ENCODE assay signal across 8 mouse cellular contexts in the genomic region with DNA sequence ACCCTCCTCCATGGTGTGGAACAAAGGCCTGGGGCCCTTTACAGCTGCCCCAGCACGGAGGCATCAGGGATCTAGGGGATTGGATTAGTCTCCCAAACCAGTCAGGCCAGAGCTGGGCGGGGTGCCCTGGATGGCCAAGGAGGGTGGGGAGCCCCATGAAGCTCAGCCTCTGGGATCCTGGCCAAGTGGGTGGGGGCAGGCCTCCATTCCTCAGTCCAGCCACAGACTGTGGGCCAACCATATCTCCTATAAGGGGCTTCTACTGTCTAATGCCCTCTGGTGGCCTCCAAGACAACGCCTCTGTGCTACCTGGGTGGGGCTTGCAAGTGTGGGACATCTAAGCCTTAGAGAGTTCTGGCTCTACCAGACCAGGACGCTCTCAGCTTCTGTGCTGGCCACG. TPM values are rescaled to one million over a fixed set of nuclear protein-coding genes. Genes with fewer than 3 reads are reported as not detected.
A peak's percentile ranks its signal among the peaks of the same experiment; 100 is the strongest.
DNase-seq lines count a peak whose midpoint lies in the region; ATAC-seq and TF ChIP-seq lines count a peak whose summit lies in the region.
"Had no signal": no experiment of that assay in that cellular context is flagged by ENCODE, and none has a peak within 500 bp of the region (broad histone marks: within the 10 kb centered on the region; RNA-seq: fewer than 3 reads in every experiment).

No protein-coding gene starts in this region.

- no peaks in the 10 kb centered on the region for H3K9me3 ChIP-seq in kidney, embryonic 16.5 days (ENCODE audit: low read length)
- H3K9me3 ChIP-seq in forebrain, embryonic 10.5 days: no peaks in the 10 kb centered on the region

- H3K27ac ChIP-seq in kidney, embryonic 16.5 days (ENCODE audit: low read length): no peak overlapping the region
- H3K27ac ChIP-seq in brown adipose tissue, adult 24 weeks (replicated peaks; ENCODE audit: low read depth, low read length): no peak overlapping the region
- H3K27ac ChIP-seq in forebrain, embryonic 10.5 days: no peak overlapping the region
- H3K27ac ChIP-seq: liver, embryonic 14.5 days had no signal

- no peaks in the 10 kb centered on the region for H3K36me3 ChIP-seq in kidney, embryonic 16.5 days (ENCODE audit: insufficient read depth, low read length)
- no peaks in the 10 kb centered on the region for H3K36me3 ChIP-seq in myocyte (ENCODE audit: control insufficient read depth, insufficient read depth)
- H3K36me3 ChIP-seq in forebrain, embryonic 10.5 days (replicated peaks): peaks cover 6% of the 10 kb centered on the region

- ATAC-seq in kidney, embryonic 16.5 days (ENCODE audit: low FRiP score, low TSS enrichment): no peak

- no peak overlapping the region for H3ac ChIP-seq in myocyte (ENCODE audit: control insufficient read depth, insufficient read length)

- no peaks in the 10 kb centered on the region for H3K79me2 ChIP-seq in myocyte (ENCODE audit: control insufficient read depth, insufficient read depth)

- peaks cover 13% of the 10 kb centered on the region for H3K4me1 ChIP-seq in kidney, embryonic 16.5 days (ENCODE audit: insufficient read depth, low read length)
- peaks cover 10% of the 10 kb centered on the region for H3K4me1 ChIP-seq in brown adipose tissue, adult 24 weeks (ENCODE audit: control insufficient read depth, insufficient read depth, insufficient read length, low read length)
- peaks cover 27% of the 10 kb centered on the region for H3K4me1 ChIP-seq in forebrain, embryonic 10.5 days

- no peak for TF ChIP-seq POLR2A in myocyte (IDR thresholded peaks at IDR 0.05; ENCODE audit: insufficient read length, low read depth)

- H3K9ac ChIP-seq in kidney, embryonic 16.5 days (replicated peaks; ENCODE audit: low read length): no peak overlapping the region
- H3K9ac ChIP-seq: liver, embryonic 14.5 days had no signal

- no peaks in the 10 kb centered on the region for H3K27me3 ChIP-seq in kidney, embryonic 16.5 days (ENCODE audit: insufficient read depth, low read length)
- H3K27me3 ChIP-seq in myocyte (ENCODE audit: control insufficient read depth, insufficient read depth, insufficient read length): no peaks in the 10 kb centered on the region
- no peaks in the 10 kb centered on the region for H3K27me3 ChIP-seq in forebrain, embryonic 10.5 days (ENCODE audit: poor library complexity, severe bottlenecking)

- H3K4me3 ChIP-seq in kidney, embryonic 16.5 days (ENCODE audit: low read length): no peak overlapping the region
- H3K4me3 ChIP-seq in brown adipose tissue, adult 24 weeks (ENCODE audit: insufficient read depth, low read depth, low read length): peak overlapping the region; percentile 96; the same call in 1 of the 2 replicates
- H3K4me3 ChIP-seq in myocyte: peak overlapping the region; percentile 69
- no peak overlapping the region for H3K4me3 ChIP-seq in forebrain, embryonic 10.5 days

- peak; percentile 31 to 61 for DNase-seq in kidney, postnatal 25 days
- DNase-seq in heart, postnatal 14 days: peak; percentile 63 to 65
- no peak for DNase-seq in forebrain, embryonic 10.5 days (ENCODE audit: extremely low spot score, low spot score)
- no peak for DNase-seq in c-Kit-positive CD71-positive TER-119-positive erythroid progenitor cells, embryonic 14.5 days (ENCODE audit: low spot score)

- 73% methylated on average over 5 of the region's 5 CpGs for WGBS in kidney, embryonic 16.5 days
- 81% methylated on average over 5 of the region's 5 CpGs for WGBS in forebrain, embryonic 10.5 days

- intact Hi-C loops in heart, postnatal 14 days (cut with DNase I): no loop called here

- no peak overlapping the region for H3K4me2 ChIP-seq in kidney, embryonic 16.5 days (replicated peaks; ENCODE audit: low read depth, low read length)
- peak overlapping the region; percentile 94 for H3K4me2 ChIP-seq in myocyte (ENCODE audit: low read depth)

TF ChIP-seq in myocyte, 11 proteins besides CTCF, POLR2A, EP300 and RAD21:
- TF ChIP-seq TCF3 (IDR thresholded peaks at IDR 0.05; ENCODE audit: insufficient read length, low read depth): no peak
TF ChIP-seq in myocyte: peak in this region for 0.

RNA-seq across cellular contexts. Expression of a gene that starts 2.0 kb away (rescaled TPM):
- 33.8 and 35.9 TPM in 2 replicates for polyA plus RNA-seq in kidney, embryonic 16.5 days (2015; fragmentation: Nextera tagmentation; extraction: Ambion mirVana)
- polyA plus RNA-seq in brown adipose tissue, adult 24 weeks (2012; ENCODE audit: insufficient read depth, insufficient read length, missing spikeins): 195 and 218 TPM in 2 replicates
- 10 to 100 TPM; 22.9 to 23.4 TPM for total RNA-seq in heart, postnatal 14 days (2021)
- polyA plus RNA-seq in myocyte (2012; fragmentation: generic; extraction: Trizol): 64.3 TPM
- 12.4 and 15.5 TPM in 2 replicates for polyA plus RNA-seq in forebrain, embryonic 10.5 days (2016; fragmentation: Nextera tagmentation; extraction: Ambion mirVana)

RNA-seq across cellular contexts. Expression of a gene that starts 2.3 kb away (rescaled TPM):
- polyA plus RNA-seq in kidney, embryonic 16.5 days (2015; fragmentation: Nextera tagmentation; extraction: Ambion mirVana): 3.9 and 8.5 TPM in 2 replicates
- polyA plus RNA-seq in brown adipose tissue, adult 24 weeks (2012; ENCODE audit: insufficient read depth, insufficient read length, missing spikeins): not detected in 2 replicates
- 1 to 10 TPM; 3.0 to 3.9 TPM for total RNA-seq in heart, postnatal 14 days (2021)
- 13.5 TPM for polyA plus RNA-seq in myocyte (2012; fragmentation: generic; extraction: Trizol)
- polyA plus RNA-seq in forebrain, embryonic 10.5 days (2016; fragmentation: Nextera tagmentation; extraction: Ambion mirVana): 0.57 TPM in 2 replicates

RNA-seq across cellular contexts. Expression of a gene that starts 10.9 kb away (rescaled TPM):
- 1.8 and 4.7 TPM in 2 replicates for polyA plus RNA-seq in kidney, embryonic 16.5 days (2015; fragmentation: Nextera tagmentation; extraction: Ambion mirVana)
- 15.2 and 46.8 TPM in 2 replicates for polyA plus RNA-seq in brown adipose tissue, adult 24 weeks (2012; ENCODE audit: insufficient read depth, insufficient read length, missing spikeins)
- 10 to 100 TPM; 30.9 to 38.6 TPM for total RNA-seq in heart, postnatal 14 days (2021)
- polyA plus RNA-seq in myocyte (2012; fragmentation: generic; extraction: Trizol): 9.8 TPM
- 0.31 TPM in 1 of 2 replicates, not detected in the other for polyA plus RNA-seq in forebrain, embryonic 10.5 days (2016; fragmentation: Nextera tagmentation; extraction: Ambion mirVana)

RNA-seq across cellular contexts. Expression of a gene that starts 30.4 kb away (rescaled TPM):
- 12.7 and 14.3 TPM in 2 replicates for polyA plus RNA-seq in kidney, embryonic 16.5 days (2015; fragmentation: Nextera tagmentation; extraction: Ambion mirVana)
- 30.0 and 52.4 TPM in 2 replicates for polyA plus RNA-seq in brown adipose tissue, adult 24 weeks (2012; ENCODE audit: insufficient read depth, insufficient read length, missing spikeins)
- total RNA-seq in heart, postnatal 14 days (2021): 10 to 100 TPM; 22.0 to 24.4 TPM
- 9.8 TPM for polyA plus RNA-seq in myocyte (2012; fragmentation: generic; extraction: Trizol)
- 8.8 and 9.0 TPM in 2 replicates for polyA plus RNA-seq in forebrain, embryonic 10.5 days (2016; fragmentation: Nextera tagmentation; extraction: Ambion mirVana)

RNA-seq across cellular contexts. Expression of a gene that starts 34.8 kb away (rescaled TPM):
- polyA plus RNA-seq in kidney, embryonic 16.5 days (2015; fragmentation: Nextera tagmentation; extraction: Ambion mirVana): not detected in 2 replicates
- polyA plus RNA-seq in brown adipose tissue, adult 24 weeks (2012; ENCODE audit: insufficient read depth, insufficient read length, missing spikeins): not detected in 2 replicates
- not detected for total RNA-seq in heart, postnatal 14 days (2021)
- not detected for polyA plus RNA-seq in myocyte (2012; fragmentation: generic; extraction: Trizol)
- not detected in 2 replicates for polyA plus RNA-seq in forebrain, embryonic 10.5 days (2016; fragmentation: Nextera tagmentation; extraction: Ambion mirVana)
- polyA plus RNA-seq: liver, embryonic 14.5 days had no signal

Comparison
In these comparisons a context has a peak if more than half of its experiments do, and no peak if none do; other contexts are left out.
1. DNase-seq: peak in kidney, postnatal 25 days (2 of 2) and heart, postnatal 14 days (2 of 2); none in forebrain, embryonic 10.5 days (single experiment) and c-Kit-positive CD71-positive TER-119-positive erythroid progenitor cells, embryonic 14.5 days (single experiment).
2. H3K4me3 ChIP-seq: peak in brown adipose tissue, adult 24 weeks (single experiment) and myocyte (single experiment); none in kidney, embryonic 16.5 days (single experiment) and forebrain, embryonic 10.5 days (single experiment).